Mouse (Mus musculus) embryonic facial prominence, embryonic 10.5 days (tissue): ENCODE data around the gene Kifc1. TPM values are rescaled to one million over a fixed set of nuclear protein-coding genes. Genes with fewer than 3 reads are reported as not detected.

Experiments used
- DNase-seq: peaks from one replicate; pipeline ENCODE4 v3.0.0-alpha.2; 2017; ENCODE audit warnings: low spot score
- H3K27ac ChIP-seq: fragments of 300-500 bp; sonication (generic); replicated peaks from 2 replicates; pipeline ENCODE4 v1.5.1; 2016; ENCODE audit warnings: mild to moderate bottlenecking
- H3K27me3 ChIP-seq: fragments of 300-500 bp; sonication (generic); replicated peaks from 2 replicates; pipeline ENCODE4 v1.6.1; 2016; ENCODE audit warnings: low read depth, mild to moderate bottlenecking; ENCODE audit not compliant: poor library complexity, severe bottlenecking
- H3K36me3 ChIP-seq: fragments of 300-500 bp; sonication (generic); replicated peaks from 2 replicates; pipeline ENCODE4 v1.6.1; 2016; ENCODE audit warnings: mild to moderate bottlenecking, moderate library complexity
- H3K4me1 ChIP-seq: fragments of 300-500 bp; sonication (generic); 2 replicates; pipeline ENCODE4 v1.6.1; 2016
- H3K4me3 ChIP-seq: fragments of 300-500 bp; sonication (generic); 2 replicates; pipeline ENCODE4 v1.5.1; 2016; ENCODE audit warnings: mild to moderate bottlenecking, moderate library complexity
- H3K9me3 ChIP-seq: fragments of 300-500 bp; sonication (generic); 2 replicates; pipeline ENCODE4 v1.6.1; 2016; ENCODE audit warnings: mild to moderate bottlenecking
- WGBS: fragments of 180-500 bp; shearing (Covaris S2); methylation state at CpG from one replicate; pipeline ENCODE4 v1.1.7; 2016; 5-methylcytosine and 5-hydroxymethylcytosine counted together
- polyA plus RNA-seq: library from polyadenylated mRNA; unstranded; fragments of >200 nt; fragmentation: Nextera tagmentation; extraction: Ambion mirVana; gene quantifications from 2 replicates; pipeline ENCODE4 v1.2.1, GENCODE M21; 2016

Kifc1 gene
- polyA plus RNA-seq, 1 experiment from 2014 or later, result 8.5 TPM

GRCm38 (mm10) chr17:33916847-33917655 lies 26.6 kb upstream of the Kifc1 start:
- Histone ChIP-seq H3K27ac (peak overlapping the region; percentile 36; the same call in 1 of the 2 replicates), H3K4me3 (peak overlapping the region; percentile 73), H3K4me1 (peaks cover 70% of the 10 kb centered on the region), H3K27me3 (peaks cover 10% of the 10 kb centered on the region; the same call in 1 of the 2 replicates), H3K9me3 (no peaks in the 10 kb centered on the region), H3K36me3 (peaks cover 51% of the 10 kb centered on the region)
- peak; percentile 17 for DNase-seq
- WGBS, result 80% methylated on average over 31 of the region's 31 CpGs

- no peak for DNase-seq
- Histone ChIP-seq H3K27me3 (peaks cover 10% of the 10 kb centered on the region; the same call in 1 of the 2 replicates), H3K27ac (peak overlapping the region; percentile 94), H3K36me3 (peaks cover 59% of the 10 kb centered on the region), H3K9me3 (no peaks in the 10 kb centered on the region), H3K4me3 (peak overlapping the region; percentile 73), H3K4me1 (peaks cover 76% of the 10 kb centered on the region)
- under 1% methylated on average over 20 of the region's 20 CpGs for WGBS
Measured at GRCm38 (mm10) chr17:33916294-33916693, 25.8 kb upstream of the Kifc1 start.

- peaks cover 64% of the 10 kb centered on the region for H3K36me3 ChIP-seq
- under 1% methylated on average over 34 of the region's 34 CpGs for WGBS
Measured at GRCm38 (mm10) chr17:33915671-33916250, 25.3 kb upstream of the Kifc1 start, which contains the start of the genes Tapbp and Zbtb22. TSS of gene Tapbp (plus strand) at chr17:33915899. TSS of gene Zbtb22 (plus strand) at chr17:33915904.

GRCm38 (mm10) chr17:33914969-33915391 lies 24.5 kb upstream of the Kifc1 start:
- 71% methylated on average over 13 of the region's 13 CpGs for WGBS
- peak overlapping the region; percentile 73 for H3K4me3 ChIP-seq
- H3K4me1 ChIP-seq, result peaks cover 76% of the 10 kb centered on the region
- H3K36me3 ChIP-seq, result peaks cover 69% of the 10 kb centered on the region
- no peaks in the 10 kb centered on the region for H3K9me3 ChIP-seq
- H3K27me3 ChIP-seq, result peaks cover 10% of the 10 kb centered on the region; the same call in 1 of the 2 replicates
- H3K27ac ChIP-seq, result no peak overlapping the region
- no peak for DNase-seq

More at GRCm38 (mm10) chr17:33915671-33916250, 25.3 kb upstream of the Kifc1 start, which contains the start of the genes Tapbp and Zbtb22:
- peak; percentile 98 for DNase-seq
- H3K27me3 ChIP-seq, result peaks cover 10% of the 10 kb centered on the region; the same call in 1 of the 2 replicates
- no peaks in the 10 kb centered on the region for H3K9me3 ChIP-seq
- H3K4me1 ChIP-seq, result peaks cover 76% of the 10 kb centered on the region
- H3K27ac ChIP-seq, result peak within 1 kb of the TSS; percentile 94
- peak within 1 kb of the TSS; percentile 73 for H3K4me3 ChIP-seq

GRCm38 (mm10) chr17:33913905-33914304 lies 23.4 kb upstream of the Kifc1 start:
- Histone ChIP-seq H3K36me3 (peaks cover 69% of the 10 kb centered on the region), H3K9me3 (no peaks in the 10 kb centered on the region), H3K27me3 (peaks cover 10% of the 10 kb centered on the region; the same call in 1 of the 2 replicates), H3K4me3 (peak overlapping the region; percentile 73; the same call in 1 of the 2 replicates), H3K27ac (no peak overlapping the region), H3K4me1 (peaks cover 70% of the 10 kb centered on the region)
- no peak for DNase-seq
- WGBS, result 94% methylated on average over 8 of the region's 8 CpGs

- 92% methylated on average over 10 of the region's 10 CpGs for WGBS
- peak overlapping the region; percentile 25; the same call in 1 of the 2 replicates for H3K4me3 ChIP-seq
- peaks cover 70% of the 10 kb centered on the region for H3K4me1 ChIP-seq
- H3K36me3 ChIP-seq, result peaks cover 65% of the 10 kb centered on the region
- H3K9me3 ChIP-seq, result no peaks in the 10 kb centered on the region
- no peak for DNase-seq
- H3K27me3 ChIP-seq, result peaks cover 6% of the 10 kb centered on the region; the same call in 1 of the 2 replicates
- no peak overlapping the region for H3K27ac ChIP-seq
Measured at GRCm38 (mm10) chr17:33913264-33913663, 22.8 kb upstream of the Kifc1 start.

GRCm38 (mm10) chr17:33911813-33912414 lies 21.5 kb upstream of the Kifc1 start:
- no peak for DNase-seq
- peak overlapping the region; percentile 95; the same call in 1 of the 2 replicates for H3K4me3 ChIP-seq
- H3K9me3 ChIP-seq, result no peaks in the 10 kb centered on the region
- no peaks in the 10 kb centered on the region for H3K27me3 ChIP-seq
- WGBS, result 91% methylated on average over 28 of the region's 28 CpGs
- H3K27ac ChIP-seq, result no peak overlapping the region
- H3K36me3 ChIP-seq, result peaks cover 52% of the 10 kb centered on the region
- H3K4me1 ChIP-seq, result peaks cover 63% of the 10 kb centered on the region

- peaks cover 57% of the 10 kb centered on the region for H3K4me1 ChIP-seq
- H3K27me3 ChIP-seq, result no peaks in the 10 kb centered on the region
- DNase-seq, result no peak
- peak overlapping the region; percentile 95 for H3K4me3 ChIP-seq
- H3K27ac ChIP-seq, result no peak overlapping the region
- peaks cover 50% of the 10 kb centered on the region for H3K36me3 ChIP-seq
- H3K9me3 ChIP-seq, result no peaks in the 10 kb centered on the region
- WGBS, result 93% methylated on average over 31 of the region's 31 CpGs
Measured at GRCm38 (mm10) chr17:33911052-33911812, 20.8 kb upstream of the Kifc1 start.

GRCm38 (mm10) chr17:33910346-33911051 lies 20.0 kb upstream of the Kifc1 start:
- H3K9me3 ChIP-seq, result no peaks in the 10 kb centered on the region
- no peak for DNase-seq
- H3K27ac ChIP-seq, result peak overlapping the region; percentile 93
- peak overlapping the region; percentile 95 for H3K4me3 ChIP-seq
- H3K27me3 ChIP-seq, result no peaks in the 10 kb centered on the region
- 52% methylated on average over 11 of the region's 11 CpGs for WGBS
- H3K36me3 ChIP-seq, result peaks cover 50% of the 10 kb centered on the region
- peaks cover 56% of the 10 kb centered on the region for H3K4me1 ChIP-seq

GRCm38 (mm10) chr17:33909869-33910250 lies 19.4 kb upstream of the Kifc1 start:
- peaks cover 46% of the 10 kb centered on the region for H3K36me3 ChIP-seq
- H3K27ac ChIP-seq, result peak overlapping the region; percentile 93
- H3K4me3 ChIP-seq, result peak overlapping the region; percentile 95
- no peaks in the 10 kb centered on the region for H3K9me3 ChIP-seq
- peaks cover 52% of the 10 kb centered on the region for H3K4me1 ChIP-seq
- DNase-seq, result no peak
- under 1% methylated on average over 14 of the region's 14 CpGs for WGBS
- H3K27me3 ChIP-seq, result no peaks in the 10 kb centered on the region

GRCm38 (mm10) chr17:33909077-33909868 lies 18.8 kb upstream of the Kifc1 start, which contains the start of gene Daxx:
TSS of gene Daxx (plus strand) at chr17:33909414.
- H3K4me3 ChIP-seq, result peak within 1 kb of the TSS; percentile 95

More at GRCm38 (mm10) chr17:33909077-33909868, 18.8 kb upstream of the Kifc1 start, which contains the start of gene Daxx:
- Histone ChIP-seq H3K27ac (peak within 1 kb of the TSS; percentile 93), H3K27me3 (no peaks in the 10 kb centered on the region), H3K9me3 (no peaks in the 10 kb centered on the region), H3K4me1 (peaks cover 49% of the 10 kb centered on the region), H3K36me3 (peaks cover 40% of the 10 kb centered on the region)
- peak; percentile 100 for DNase-seq
- WGBS, result under 1% methylated on average over 68 of the region's 68 CpGs
